Mouse (Mus musculus) frontal cortex, postnatal 36 days (tissue): Measurements from ENCODE around the gene Rxra.

Experiments
- DNase-seq, 2 experiments: peaks; one replicate each; pipeline ENCODE4 v3.0.0; 2022; ENCODE audit warnings: low spot score in 2 of 2

Gene Rxra

DNA sequence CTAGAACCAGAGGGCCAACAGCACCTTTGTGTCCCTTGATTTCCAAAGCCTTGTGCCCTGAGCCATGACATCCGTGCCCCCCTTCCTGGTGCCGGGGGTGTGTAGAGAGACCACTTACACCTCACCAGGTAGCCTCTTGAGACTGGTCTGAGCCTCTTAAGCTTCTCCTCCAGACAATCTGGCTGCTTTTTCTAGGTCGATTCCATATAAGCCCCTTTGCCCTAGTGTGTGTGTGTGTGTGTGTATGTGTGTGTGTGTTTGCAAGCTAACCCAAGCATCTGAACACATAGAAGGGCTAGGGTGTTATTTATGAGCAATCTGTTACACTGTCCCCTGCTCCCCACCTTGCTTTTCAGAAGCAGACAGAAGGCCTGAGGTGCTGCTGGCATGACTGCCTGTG, 62.2 kb downstream of the Rxra start:
- no peak for DNase-seq

DNA sequence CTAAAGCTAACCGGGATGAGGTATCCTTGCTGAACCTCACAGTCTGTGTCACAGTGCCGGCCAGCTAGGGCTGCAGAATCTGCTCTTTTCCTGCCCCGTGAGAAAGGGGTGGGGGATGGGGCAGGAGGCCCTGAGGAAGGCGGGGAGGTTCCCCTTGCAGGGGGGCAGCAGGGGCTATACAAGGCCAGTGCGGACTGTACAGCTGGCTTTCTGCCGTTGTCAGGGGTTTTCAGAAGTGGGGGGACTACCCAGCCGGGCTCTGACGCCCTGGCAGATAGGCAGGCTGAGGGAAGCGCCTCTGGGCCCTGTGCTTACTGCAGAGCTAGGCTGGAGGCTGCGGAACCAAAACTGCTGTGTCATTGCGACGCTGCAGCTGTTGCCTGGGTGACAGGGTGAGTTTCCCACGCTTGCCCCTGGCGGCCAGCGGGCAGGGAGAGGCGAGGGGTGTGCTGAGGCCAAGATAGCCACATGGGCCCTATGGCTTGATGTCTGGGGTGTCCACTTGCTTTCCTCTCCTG, 63.9 kb downstream of the Rxra start:
- peak; percentile 85 to 89 for DNase-seq

DNA sequence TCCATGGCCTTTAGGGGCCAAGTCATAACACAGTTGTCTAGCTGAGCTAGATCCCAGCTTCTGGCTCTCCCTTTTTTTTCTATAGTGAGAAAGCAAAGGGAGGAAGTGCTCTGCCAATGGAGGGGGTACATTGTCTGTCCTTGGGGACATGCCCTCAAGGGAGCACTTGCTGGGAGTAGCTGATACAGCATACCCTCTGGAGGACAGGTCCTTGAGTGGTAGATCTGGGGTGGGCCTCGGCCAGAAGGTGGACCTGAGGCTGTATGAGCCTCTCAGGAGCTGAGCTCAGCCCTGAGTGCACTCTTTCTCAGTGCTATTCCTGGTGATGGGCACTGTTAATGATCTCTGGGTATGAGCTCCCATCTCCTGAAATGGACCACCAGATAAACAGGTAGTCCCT, 66.9 kb downstream of the Rxra start:
- DNase-seq, result no peak

DNA sequence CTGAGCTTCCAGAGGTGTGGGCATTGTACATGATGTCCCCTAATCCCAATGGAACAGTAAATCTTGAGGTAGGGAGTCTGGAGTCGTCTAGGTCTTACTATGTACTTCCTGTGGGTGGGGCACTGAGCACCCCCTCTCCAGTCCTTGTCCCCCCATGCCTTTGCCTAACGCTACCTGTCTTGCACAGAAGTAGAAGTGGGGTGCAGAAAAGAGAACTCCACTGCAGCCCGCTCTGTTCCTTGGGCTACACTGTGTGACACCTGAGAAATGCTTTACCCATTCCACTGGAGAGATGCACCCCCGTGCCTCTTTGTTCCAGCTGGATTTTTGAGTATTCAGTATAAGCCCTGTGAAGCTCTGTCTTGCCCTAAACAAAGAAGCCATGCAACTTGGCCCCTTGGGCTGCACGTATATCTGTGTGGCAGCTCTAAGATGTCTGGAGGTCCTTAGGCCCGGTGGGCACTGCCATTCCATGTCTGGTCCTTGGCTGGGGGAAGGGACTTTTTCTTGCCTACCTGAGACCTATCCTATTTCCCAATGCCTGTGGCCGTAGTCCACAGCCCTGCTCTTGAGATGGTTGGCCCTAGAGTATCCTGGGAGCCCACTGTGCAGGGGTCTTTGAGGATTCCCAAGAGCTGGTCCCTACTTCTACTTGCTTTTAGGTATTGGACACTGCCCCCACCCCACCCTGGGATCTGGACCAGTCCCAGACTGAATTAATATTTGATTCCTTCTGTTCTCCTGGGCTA, 67.8 kb downstream of the Rxra start:
- no peak for DNase-seq

DNA sequence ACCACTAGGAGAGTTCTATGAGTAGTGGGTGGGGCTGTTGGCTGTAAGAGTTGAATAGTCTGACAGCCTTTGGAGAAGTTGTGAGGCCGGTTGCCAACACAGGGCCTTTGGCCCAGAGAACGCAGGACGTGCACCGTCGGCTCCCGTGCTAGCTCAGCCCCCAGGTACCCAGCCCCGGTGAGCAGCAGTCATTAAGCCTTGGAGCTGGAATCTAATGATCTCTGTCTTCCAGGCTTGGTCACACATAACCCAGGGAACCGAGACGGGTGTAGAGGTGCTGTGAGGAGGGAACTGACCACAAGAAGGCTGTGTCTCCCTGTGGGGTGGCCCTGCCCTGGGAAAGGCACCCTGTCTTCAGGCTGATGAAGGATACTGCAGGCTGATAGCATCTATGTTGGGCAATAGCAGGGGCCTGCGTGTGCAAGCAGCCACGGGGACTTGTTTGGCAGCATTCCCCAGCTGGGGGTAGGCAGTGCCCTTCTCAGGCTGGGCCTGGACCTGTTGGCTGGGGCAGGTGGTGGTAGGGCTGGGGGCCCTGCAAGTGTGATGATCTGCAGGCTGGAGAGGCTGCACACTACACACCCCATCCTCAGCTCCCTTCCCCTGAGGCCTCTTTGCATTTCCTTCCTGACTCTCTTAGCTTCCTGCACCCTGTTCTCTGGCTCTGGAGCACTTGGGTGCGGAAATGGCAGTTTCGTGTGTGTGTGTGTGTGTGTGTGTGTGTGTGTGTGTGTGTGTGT, 68.5 kb downstream of the Rxra start:
- no peak for DNase-seq

DNA sequence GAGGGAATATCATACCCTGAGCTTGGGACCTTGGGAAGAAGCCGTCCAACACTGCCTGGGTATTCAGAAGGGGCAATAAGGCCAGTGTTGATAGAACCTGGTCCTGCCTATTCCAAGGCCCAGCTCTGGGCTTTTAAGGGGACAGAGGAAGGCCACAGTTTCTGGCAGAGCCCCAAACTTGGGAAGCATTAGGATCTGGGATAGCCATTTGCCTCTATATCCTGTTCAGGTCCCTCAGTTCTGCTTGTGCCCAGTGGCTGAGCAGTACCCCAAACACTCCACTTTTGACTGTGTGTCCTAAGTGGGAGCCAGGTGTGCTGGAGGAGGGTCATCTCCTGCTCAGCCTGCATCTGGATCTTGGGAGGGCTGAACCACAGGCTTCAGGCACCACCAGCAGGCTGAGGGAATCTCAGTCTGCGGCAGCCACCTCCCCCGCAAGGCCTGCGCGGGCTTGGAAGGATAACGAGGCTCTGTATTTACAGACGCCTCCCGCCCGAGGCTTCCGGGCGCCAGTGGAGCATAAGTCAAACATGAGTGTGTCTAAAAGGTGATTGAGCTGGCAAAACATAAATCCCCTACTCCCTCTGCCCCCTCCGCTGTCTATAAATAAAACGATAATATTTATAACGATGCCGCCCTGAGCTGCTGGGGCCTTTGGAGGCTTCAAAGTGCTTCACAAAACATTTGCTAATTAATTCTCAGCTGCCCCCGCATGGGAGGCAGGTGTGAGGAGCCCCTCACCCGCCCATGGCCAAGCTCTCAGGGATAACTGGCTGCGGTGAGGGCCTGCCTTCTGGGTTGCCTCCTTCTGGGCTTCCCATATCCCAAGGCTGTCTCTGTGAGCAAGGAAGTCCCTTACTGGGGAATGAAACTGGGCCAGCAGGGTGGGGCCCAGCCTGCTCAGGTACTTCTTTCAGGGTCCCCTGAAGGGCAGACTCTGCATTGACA, 69.7 kb downstream of the Rxra start:
- peak; percentile 66 to 73 for DNase-seq

DNA sequence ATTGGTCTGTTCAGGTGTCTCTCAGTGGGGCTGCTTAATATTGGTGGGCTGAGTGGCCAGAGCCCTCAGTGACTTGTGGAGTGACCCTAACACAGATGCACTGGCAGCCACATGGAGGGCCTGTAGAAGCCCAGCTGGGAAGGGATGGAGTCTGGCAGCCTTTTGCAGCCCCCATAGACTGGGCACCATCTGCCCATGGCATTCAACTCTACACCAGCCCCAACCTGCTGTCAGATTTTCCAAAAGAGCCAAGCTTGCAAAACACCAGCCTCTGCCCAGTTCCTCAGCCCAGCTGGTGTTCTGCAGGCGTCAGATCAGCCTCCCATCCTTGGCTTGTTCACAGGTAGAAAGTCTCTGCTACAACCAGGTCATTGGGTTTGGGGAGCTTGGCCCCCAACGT, 70.6 kb downstream of the Rxra start:
- peak in 1 of 2 experiments; percentile 49 for DNase-seq

DNA sequence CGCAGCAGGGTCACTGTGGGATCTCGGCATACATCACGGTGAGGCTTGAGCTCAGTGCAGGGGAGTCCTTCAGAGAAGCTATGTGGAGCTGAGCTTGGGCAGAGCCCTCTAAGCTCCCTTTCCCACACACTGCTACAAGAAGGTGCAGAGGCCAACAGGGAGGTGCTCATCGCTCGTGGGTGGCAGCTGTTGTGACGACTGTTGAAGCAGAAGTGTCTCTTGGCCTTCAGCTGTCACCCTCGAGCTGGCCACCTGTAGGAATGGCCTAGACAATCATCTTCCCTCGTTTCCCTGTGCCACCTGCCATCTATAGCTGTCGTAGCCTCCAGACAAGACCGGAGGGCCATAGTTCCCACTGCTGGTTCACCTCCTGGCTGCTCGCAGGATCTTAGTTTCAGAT, 72.7 kb downstream of the Rxra start:
- DNase-seq, result no peak

DNA sequence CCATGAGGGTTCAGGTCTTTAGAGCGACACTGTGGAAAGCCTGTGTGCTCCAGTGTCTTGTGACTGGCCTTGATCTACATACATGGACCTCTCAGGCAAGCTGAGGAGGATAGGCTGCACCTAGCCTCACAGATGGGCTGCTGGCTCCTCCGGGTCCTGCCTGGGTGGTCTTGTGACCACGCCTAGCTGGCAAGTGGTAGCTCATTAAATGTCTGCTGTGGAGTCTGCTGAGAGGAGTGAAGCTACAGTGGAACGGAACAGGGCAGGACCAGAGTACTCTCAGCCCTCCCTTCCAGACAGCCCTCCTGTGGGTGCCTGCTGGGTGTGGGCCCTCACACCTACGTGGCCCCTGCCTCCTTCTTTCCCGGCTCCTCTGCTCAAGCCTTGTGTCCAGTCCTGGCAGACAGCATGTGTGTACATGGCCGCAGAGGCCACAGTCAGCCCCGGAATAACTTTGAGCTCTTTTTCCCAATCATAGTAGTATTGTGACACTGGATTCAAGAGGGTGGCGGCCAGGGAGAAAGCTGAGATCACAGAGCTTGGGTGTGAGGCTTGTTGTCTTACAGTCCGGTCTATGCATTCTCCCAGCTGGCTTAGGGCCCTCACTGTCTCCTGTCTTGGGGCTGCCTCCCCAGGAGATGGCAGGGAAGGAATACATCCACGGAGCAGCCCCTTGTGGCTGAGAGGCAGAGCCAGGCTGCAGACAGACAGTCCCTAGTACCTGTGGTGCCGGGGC, 74.3 kb downstream of the Rxra start:
- no peak for DNase-seq

DNA sequence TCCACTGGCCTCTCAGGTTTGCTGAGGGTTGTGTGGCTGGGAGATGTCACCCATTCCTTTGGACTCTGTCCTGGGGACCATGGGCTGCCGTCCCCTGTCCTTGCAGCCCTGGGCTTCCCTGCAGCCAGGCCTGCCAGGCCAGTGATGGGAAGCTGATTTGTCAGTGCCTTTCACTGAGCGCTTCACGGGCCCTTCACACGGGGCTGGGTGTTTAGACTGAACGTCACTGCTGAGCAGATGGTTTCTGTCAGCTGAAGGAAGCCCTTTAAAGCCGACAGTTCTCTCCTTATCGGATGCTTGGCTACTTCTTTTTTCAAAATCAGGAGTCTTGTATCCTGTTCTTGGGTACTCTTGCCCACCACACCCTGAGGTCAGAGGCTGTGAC, 74.9 kb downstream of the Rxra start:
- DNase-seq, result no peak

DNA sequence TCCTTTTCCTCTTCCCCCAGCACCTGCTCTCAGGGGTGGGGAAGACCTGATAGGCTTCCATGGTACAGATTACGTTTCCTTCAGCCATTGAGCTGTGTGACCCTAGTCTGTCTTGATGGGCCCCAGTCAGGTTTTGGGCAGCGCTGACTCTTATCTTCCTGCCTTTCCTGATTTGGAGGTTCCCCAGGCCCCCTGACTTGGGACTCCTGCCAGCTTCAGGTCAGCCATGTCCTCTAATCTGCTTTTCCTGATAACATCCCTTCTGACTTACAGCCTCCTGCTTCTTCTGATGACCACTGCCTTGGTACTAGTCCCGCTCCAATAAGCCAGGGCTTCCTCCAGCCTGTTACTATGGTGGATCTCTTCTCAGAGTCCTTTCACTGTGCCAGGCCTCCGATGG, 75.6 kb downstream of the Rxra start:
- DNase-seq, result no peak

DNA sequence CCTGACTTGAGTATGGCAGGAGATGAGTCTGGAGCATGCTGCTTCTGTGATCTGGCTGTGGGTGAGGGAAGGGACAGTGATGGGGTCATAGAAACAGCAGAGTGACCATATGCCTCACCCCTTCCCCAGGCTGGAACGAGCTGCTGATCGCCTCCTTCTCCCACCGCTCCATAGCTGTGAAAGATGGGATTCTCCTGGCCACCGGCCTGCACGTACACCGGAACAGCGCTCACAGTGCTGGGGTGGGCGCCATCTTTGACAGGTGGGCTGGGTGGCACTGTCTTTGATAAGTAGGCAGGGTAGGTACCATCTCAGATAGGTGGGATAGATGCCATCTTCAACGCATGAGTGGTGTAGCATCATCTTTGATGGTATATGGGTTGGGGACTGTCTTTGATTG, 77.9 kb downstream of the Rxra start:
- no peak for DNase-seq

DNA sequence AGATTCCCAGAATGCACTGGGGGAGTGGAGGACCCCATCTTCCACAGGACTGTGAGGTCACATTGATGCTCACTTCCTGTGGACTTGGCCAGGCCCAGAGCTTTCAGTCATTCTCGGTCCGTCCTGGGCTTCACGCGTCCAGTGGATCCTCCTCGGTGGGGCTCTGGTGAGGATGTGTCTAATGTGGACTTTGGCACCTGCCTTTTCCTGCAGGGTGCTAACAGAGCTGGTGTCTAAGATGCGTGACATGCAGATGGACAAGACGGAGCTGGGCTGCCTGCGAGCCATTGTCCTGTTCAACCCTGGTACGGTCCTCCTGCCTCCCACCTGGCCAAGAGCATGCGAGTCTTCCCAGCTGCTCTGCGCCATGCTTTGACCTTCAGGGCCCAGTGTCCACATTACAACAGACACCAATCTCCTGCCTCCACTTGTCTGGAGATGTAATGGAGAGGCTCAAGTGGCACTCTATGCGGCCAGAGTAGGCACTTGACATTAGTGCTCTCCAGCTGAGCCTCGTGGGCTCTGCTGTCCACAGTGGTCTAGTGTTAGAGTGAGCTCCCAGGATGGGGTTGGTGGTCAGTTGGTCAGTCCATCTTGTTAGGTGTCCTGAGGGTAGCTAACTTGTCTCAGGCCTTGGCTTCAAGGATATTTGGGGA, 79.9 kb downstream of the Rxra start:
- DNase-seq, result no peak

DNA sequence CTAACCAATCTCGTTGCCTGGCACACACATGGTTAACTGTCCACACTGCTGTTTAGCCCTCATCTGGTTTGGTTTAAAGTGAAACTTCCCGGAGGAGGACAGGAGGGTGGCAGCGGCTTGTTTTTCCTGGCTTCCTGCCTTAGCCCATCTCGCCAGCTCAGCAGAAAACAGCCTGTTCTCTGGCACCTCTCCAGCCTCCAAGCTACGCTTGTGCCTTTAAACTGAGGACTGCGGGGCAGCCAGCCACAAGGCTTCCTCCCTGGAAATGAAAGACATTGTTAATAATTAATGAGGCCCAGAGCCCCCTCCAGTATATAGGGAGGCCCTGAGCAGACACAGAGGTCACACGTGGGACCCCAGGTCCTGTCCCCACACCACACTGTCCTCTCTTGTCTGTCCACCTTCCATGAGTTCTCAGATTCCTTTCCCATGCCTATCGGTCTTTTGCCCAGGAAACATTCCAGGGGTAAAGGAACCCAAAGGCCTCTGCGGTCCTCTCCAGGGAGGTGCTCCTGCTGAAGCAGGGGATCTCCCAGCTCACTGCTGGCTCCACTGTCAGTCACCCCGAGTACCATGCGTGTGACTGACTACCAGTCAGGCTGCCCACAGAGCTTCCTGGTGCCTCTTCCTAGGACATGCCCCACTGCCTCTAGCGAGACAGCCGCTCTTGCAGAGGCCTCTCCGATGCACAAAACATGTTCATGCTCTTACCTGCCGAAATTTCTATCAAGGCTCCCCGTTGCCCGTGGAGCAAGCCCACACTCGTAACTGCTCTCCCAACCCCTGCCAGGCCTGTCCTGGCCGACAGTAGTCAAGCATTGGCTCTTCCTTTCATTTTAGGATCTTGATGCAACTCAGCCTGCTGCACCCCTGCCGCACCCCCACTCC, 82.4 kb downstream of the Rxra start:
- DNase-seq, result peak; percentile 93 to 94

DNA sequence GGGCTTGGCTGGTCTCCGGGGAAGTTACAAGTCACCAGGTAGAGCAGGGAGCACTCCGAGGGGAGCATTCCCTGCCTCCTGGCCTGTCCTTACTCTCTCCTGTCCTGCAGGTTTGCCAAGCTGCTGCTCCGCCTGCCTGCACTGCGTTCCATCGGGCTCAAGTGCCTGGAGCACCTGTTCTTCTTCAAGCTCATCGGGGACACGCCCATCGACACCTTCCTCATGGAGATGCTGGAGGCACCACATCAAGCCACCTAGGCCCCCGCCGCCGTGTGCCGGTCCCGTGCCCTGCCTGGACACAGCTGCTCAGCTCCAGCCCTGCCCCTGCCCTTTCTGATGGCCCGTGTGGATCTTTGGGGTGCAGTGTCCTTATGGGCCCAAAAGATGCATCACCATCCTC, 83.2 kb downstream of the Rxra start:
- no peak for DNase-seq

DNA sequence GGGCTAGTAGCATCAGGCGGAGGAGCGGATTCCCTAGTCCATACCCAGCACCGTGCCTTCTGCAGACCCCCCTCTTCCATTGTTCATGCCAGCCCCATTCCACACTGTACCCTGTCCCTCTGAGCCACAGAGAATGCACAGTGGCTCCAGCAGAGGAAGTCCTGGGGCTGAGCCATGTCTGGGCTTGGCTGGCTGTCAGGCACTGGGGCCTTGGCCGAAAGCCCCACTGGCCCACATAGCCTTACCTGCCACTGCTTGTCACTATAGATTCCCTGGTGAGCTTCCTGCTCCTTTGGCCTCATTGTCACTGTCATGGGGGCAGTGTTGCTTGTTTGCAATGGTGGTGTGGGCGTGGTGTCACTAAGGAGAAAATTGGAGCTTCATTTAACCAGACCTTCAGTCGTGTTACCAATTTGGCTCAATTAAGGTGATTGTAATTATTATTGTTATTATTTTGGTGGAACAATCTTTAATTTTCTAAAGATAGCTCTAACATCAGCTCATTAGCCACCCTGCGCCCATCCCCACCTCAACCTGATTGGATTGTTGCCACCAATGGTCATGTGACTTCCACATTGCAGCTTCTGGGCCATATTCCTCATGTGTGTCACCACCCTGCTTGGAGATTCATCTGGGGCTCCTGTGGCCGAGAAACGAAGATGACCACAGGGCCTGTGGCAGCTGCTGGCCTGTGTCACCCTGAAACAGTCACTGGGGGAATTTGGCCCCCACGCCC, 85.2 kb downstream of the Rxra start:
- DNase-seq, result no peak

DNA sequence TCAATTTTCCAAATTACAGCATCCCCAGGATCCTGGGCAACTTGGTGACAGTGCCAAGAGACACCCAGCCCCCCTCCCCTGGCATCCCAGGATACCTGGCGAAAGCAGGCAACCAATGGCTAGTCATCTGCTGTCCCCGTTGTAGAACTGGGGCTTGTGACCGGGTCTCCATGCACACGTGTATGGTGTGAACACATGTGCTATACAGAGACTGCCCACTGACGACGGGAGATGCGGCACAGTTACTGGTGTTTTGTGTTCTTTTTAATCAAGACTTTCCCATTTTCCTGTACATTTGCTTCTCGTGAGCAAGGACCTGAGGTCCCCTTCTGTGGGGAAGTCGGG, 85.7 kb downstream of the Rxra start:
- DNase-seq, result no peak

DNA sequence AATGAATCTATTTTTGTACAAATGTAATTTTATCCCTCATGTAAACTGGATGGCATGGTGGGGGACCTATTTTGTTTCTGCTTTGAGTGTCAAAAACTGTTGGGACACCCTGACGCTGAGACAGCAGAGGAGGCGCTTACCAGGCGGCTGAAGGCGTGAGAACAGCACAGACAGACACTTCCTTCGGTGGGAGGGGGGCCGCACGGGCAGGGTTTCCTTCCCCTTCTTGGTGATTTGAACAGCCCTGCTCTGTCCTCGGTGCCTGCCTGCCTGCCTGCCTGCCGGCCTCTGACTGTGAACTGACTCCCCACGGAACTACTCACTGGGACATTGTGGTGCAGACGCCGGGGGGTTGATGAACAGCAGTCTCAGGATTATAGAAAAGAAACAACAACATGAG, 86.3 kb downstream of the Rxra start:
- no peak for DNase-seq
